Mouse (Mus musculus): Measurements from ENCODE around the gene Ddr1. TPM values are rescaled to one million over a fixed set of nuclear protein-coding genes. Genes with fewer than 3 reads are reported as not detected.

Gene Ddr1
- total and polyA plus RNA-seq, 2 experiments from 2014 or later: 49.3 to 100 TPM

DNA sequence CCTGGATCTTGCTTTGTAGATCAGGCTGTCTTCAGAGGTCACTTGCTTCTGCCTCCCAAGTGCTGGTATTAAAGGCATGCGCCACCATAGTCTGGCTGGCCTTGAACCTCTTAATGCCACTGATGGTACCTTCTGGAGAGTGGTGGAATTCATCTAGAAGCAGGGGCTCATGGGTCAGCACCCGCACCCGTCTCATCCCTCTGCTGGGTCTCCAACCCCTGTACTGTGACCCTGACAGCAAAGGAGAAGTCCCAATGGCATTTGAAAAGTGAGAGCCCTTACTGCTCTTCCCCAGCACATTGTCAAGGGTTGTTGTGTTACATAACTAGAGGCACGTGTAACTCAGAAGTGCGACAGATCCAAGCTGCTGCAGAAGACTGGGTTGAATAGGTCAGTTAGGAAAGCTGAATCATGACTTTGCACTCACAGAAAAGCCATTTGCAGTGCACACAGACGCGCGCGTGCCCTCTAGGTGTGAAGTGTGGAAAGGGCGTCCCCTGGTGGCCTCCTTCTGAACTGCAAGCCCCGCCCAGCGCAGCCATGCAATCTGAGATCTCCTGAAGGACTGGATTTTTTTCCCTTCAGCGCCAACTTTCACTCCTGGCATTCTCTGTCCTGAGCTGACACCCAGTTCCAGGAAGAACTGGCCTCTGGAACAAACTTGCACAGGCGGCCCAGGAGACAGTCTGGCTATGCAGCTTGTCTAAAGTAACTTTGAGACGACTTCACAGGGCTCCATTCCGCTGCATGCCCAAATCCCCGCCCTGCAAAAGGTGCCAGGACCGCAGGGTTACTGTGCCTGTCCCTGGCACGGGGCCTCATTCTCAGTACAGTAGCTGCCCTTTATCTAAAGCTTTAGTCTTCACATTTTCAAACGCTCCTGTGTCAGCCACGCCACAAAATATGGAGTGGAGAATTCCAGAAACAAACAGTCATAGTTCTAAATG, 21.1 kb upstream of the Ddr1 start:
- H3K9ac ChIP-seq (replicated peaks; ENCODE audit: low read length, poor library complexity, severe bottlenecking): no peak overlapping the region
- no peaks in the 10 kb centered on the region for H3K36me3 ChIP-seq (ENCODE audit: insufficient read depth, low read length)
- no peaks in the 10 kb centered on the region for H3K9me3 ChIP-seq (ENCODE audit: low read length)
- no peak overlapping the region for H3K4me3 ChIP-seq (ENCODE audit: low read depth, low read length)
- peak; percentile 91 for DNase-seq (ENCODE audit: low spot score)
- H3K4me1 ChIP-seq (ENCODE audit: insufficient read depth, low read length): peaks cover 3% of the 10 kb centered on the region; the same call in 1 of the 2 replicates
- ATAC-seq (ENCODE audit: low FRiP score): peak; percentile 78
- peak; percentile 100 for TF ChIP-seq CTCF (IDR thresholded peaks at IDR 0.05)
- H3K27me3 ChIP-seq (ENCODE audit: insufficient read depth, low read length): no peaks in the 10 kb centered on the region
- 32% methylated on average over 21 of the region's 21 CpGs for WGBS
- no peak overlapping the region for H3K4me2 ChIP-seq (ENCODE audit: low read depth, low read length, poor library complexity, severe bottlenecking)
- H3K27ac ChIP-seq (ENCODE audit: low read depth, low read length): no peak overlapping the region

GRCm38 (mm10) chr17:35721676-35722075, 17.3 kb upstream of the Ddr1 start:
- Histone ChIP-seq H3K4me3 (ENCODE audit: low read depth, low read length) (no peak overlapping the region), H3K27ac (ENCODE audit: low read depth, low read length) (no peak overlapping the region), H3K27me3 (ENCODE audit: insufficient read depth, low read length) (no peaks in the 10 kb centered on the region), H3K4me1 (ENCODE audit: insufficient read depth, low read length) (peaks cover 3% of the 10 kb centered on the region; the same call in 1 of the 2 replicates), H3K9ac (replicated peaks; ENCODE audit: low read length, poor library complexity, severe bottlenecking) (no peak overlapping the region), H3K9me3 (ENCODE audit: low read length) (no peaks in the 10 kb centered on the region), H3K36me3 (ENCODE audit: insufficient read depth, low read length) (no peaks in the 10 kb centered on the region), H3K4me2 (ENCODE audit: low read depth, low read length, poor library complexity, severe bottlenecking) (no peak overlapping the region)
- 84% methylated on average over 8 of the region's 8 CpGs for WGBS
- no peak for TF ChIP-seq CTCF (IDR thresholded peaks at IDR 0.05)
- ATAC-seq (ENCODE audit: low FRiP score) (no peak), DNase-seq (ENCODE audit: low spot score) (no peak)

DNA sequence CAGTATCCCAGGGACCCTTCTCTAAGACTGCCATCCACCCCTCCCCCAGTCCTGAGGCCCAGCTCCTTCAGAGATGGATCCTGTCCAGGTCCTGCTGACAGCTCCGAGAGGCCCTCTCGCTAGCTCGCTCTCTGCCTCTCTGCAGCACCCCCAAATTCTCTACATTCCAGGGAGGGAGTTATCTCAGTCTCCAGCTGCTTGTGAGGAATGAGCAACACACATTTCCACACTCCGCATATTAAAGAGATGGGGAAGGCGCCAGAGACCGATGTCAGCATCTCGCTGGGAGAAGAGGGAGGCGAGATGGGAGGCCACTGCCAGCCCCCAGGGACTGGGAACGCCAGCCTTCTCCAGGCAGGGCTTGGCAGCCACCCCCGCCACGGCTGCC, 15.9 kb upstream of the Ddr1 start:
- H3K27ac ChIP-seq (ENCODE audit: low read depth, low read length): no peak overlapping the region
- no peaks in the 10 kb centered on the region for H3K4me1 ChIP-seq (ENCODE audit: insufficient read depth, low read length)
- no peaks in the 10 kb centered on the region for H3K36me3 ChIP-seq (ENCODE audit: insufficient read depth, low read length)
- no peak overlapping the region for H3K9ac ChIP-seq (replicated peaks; ENCODE audit: low read length, poor library complexity, severe bottlenecking)
- DNase-seq (ENCODE audit: low spot score) (peak; percentile 36), ATAC-seq (ENCODE audit: low FRiP score) (0 out of 2 replicates have a peak, but pooled peaks have one; percentile 34)
- H3K4me2 ChIP-seq (ENCODE audit: low read depth, low read length, poor library complexity, severe bottlenecking): peak overlapping the region; percentile 15; the same call in 1 of the 2 replicates
- 10% methylated on average over 11 of the region's 11 CpGs for WGBS
- H3K4me3 ChIP-seq (ENCODE audit: low read depth, low read length): no peak overlapping the region
- no peaks in the 10 kb centered on the region for H3K27me3 ChIP-seq (ENCODE audit: insufficient read depth, low read length)
- H3K9me3 ChIP-seq (ENCODE audit: low read length): no peaks in the 10 kb centered on the region
- no peak for TF ChIP-seq CTCF (IDR thresholded peaks at IDR 0.05)

- Histone ChIP-seq H3K4me1 (ENCODE audit: insufficient read depth, low read length) (no peaks in the 10 kb centered on the region), H3K36me3 (ENCODE audit: insufficient read depth, low read length) (no peaks in the 10 kb centered on the region), H3K4me3 (ENCODE audit: low read depth, low read length) (no peak overlapping the region), H3K9ac (replicated peaks; ENCODE audit: low read length, poor library complexity, severe bottlenecking) (no peak overlapping the region), H3K4me2 (ENCODE audit: low read depth, low read length, poor library complexity, severe bottlenecking) (no peak overlapping the region), H3K9me3 (ENCODE audit: low read length) (no peaks in the 10 kb centered on the region), H3K27me3 (ENCODE audit: insufficient read depth, low read length) (no peaks in the 10 kb centered on the region), H3K27ac (ENCODE audit: low read depth, low read length) (no peak overlapping the region)
- ATAC-seq (ENCODE audit: low FRiP score): no peak
- DNase-seq (ENCODE audit: low spot score): no peak
- WGBS: 65% methylated on average over 9 of the region's 9 CpGs
- TF ChIP-seq CTCF (IDR thresholded peaks at IDR 0.05): peak; percentile 55
Observed at GRCm38 (mm10) chr17:35719616-35720339, 15.4 kb upstream of the Ddr1 start.

DNA sequence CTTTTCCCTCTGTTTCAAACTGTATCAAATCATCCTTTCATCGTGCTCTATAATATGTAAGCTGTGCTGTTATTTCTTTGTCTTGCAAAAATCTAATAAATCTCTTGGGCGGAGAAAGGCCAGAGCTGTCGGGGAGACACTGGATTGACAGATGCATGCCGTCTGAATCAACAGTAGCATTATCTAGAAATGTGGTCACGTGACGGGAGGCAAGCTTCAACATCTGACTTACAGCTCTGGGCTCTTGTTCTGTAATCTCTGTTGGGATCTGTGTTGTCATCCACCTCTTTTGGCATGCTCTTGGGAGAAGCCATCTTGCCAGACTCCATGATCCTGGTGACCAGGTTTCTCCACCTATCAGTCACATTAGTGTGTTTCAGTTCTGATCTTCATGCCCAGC, 12.7 kb upstream of the Ddr1 start:
- no peaks in the 10 kb centered on the region for H3K36me3 ChIP-seq (ENCODE audit: insufficient read depth, low read length)
- 85% methylated on average over 6 of the region's 6 CpGs for WGBS
- TF ChIP-seq CTCF (IDR thresholded peaks at IDR 0.05): no peak
- no peaks in the 10 kb centered on the region for H3K9me3 ChIP-seq (ENCODE audit: low read length)
- H3K4me3 ChIP-seq (ENCODE audit: low read depth, low read length): no peak overlapping the region
- H3K27me3 ChIP-seq (ENCODE audit: insufficient read depth, low read length): no peaks in the 10 kb centered on the region
- H3K9ac ChIP-seq (replicated peaks; ENCODE audit: low read length, poor library complexity, severe bottlenecking): no peak overlapping the region
- no peaks in the 10 kb centered on the region for H3K4me1 ChIP-seq (ENCODE audit: insufficient read depth, low read length)
- ATAC-seq (ENCODE audit: low FRiP score): no peak
- H3K4me2 ChIP-seq (ENCODE audit: low read depth, low read length, poor library complexity, severe bottlenecking): no peak overlapping the region
- no peak for DNase-seq (ENCODE audit: low spot score)
- H3K27ac ChIP-seq (ENCODE audit: low read depth, low read length): no peak overlapping the region

GRCm38 (mm10) chr17:35716114-35716513, 11.7 kb upstream of the Ddr1 start:
- Histone ChIP-seq H3K4me2 (ENCODE audit: low read depth, low read length, poor library complexity, severe bottlenecking) (no peak overlapping the region), H3K4me1 (ENCODE audit: insufficient read depth, low read length) (no peaks in the 10 kb centered on the region; the same call in 1 of the 2 replicates), H3K36me3 (ENCODE audit: insufficient read depth, low read length) (no peaks in the 10 kb centered on the region), H3K27me3 (ENCODE audit: insufficient read depth, low read length) (no peaks in the 10 kb centered on the region), H3K9me3 (ENCODE audit: low read length) (no peaks in the 10 kb centered on the region), H3K4me3 (ENCODE audit: low read depth, low read length) (no peak overlapping the region), H3K9ac (replicated peaks; ENCODE audit: low read length, poor library complexity, severe bottlenecking) (no peak overlapping the region), H3K27ac (ENCODE audit: low read depth, low read length) (no peak overlapping the region)
- 92% methylated on average over 3 of the region's 3 CpGs for WGBS
- DNase-seq (ENCODE audit: low spot score) (no peak), ATAC-seq (ENCODE audit: low FRiP score) (no peak)
- no peak for TF ChIP-seq CTCF (IDR thresholded peaks at IDR 0.05)
